Mouse (Mus musculus): Measurements from ENCODE around the gene Trnp1.

GRCm38 (mm10) chr4:133484266-133485025 lies 13.9 kb downstream of the Trnp1 start:
- TF ChIP-seq CTCF (IDR thresholded peaks at IDR 0.05; ENCODE audit: low read depth) (no peak), EP300 (IDR thresholded peaks at IDR 0.05; ENCODE audit: low read depth) (no peak)
